Mouse (Mus musculus) CD4-positive, CD25-positive, alpha-beta regulatory T cell, adult 4 months (primary cell): ENCODE measurements at regions not wholly inside any gene's neighbourhood (a gene's known extent, or its start where the extent isn't known, plus 50 kb on each side); places are given as distances from the start of the nearest gene placed in this dataset.
A peak's percentile ranks its signal among the peaks of the same experiment; 100 is the strongest.

Experiments
- ATAC-seq: one replicate; pipeline ENCODE4 v1.8.0; 2017

DNA sequence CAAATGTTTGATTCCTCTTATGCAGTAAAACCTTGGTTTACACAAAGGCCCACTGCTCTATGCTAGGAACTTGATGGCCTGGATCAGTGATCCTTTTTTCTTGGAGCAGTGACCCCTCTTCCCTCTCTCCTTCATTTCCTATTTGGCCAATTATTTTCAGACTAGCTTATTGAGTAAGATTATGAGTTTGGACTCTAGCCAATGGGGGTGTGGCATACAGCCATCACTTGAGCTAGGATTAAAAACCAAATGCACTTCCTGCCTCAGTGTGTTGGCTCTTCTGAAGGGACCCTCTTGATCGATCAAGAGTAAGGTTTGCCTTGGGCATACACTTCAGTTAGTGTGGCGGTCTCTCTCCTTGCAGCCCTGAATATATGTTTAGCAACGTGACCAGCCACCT lies 1172.6 kb upstream of the Gulo start:
- no peak for ATAC-seq

DNA sequence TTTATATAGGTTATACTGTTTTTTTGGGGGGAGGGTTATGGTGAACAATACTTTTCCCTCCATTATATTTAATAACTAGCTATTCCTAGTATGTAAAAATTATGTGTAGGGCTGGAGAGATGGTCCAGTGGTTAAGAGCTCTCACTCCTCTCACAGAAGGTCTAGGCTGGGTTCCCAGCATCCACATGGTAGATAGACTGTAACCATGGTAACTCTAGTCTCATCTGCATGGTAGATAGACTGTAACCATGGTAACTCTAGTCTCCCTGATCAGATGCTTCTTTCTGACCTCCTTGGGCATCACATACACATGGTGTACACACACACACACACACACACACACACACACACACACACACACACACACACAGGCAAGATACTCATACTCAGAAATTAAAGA lies 1170.5 kb upstream of the Gulo start:
- ATAC-seq = no peak

DNA sequence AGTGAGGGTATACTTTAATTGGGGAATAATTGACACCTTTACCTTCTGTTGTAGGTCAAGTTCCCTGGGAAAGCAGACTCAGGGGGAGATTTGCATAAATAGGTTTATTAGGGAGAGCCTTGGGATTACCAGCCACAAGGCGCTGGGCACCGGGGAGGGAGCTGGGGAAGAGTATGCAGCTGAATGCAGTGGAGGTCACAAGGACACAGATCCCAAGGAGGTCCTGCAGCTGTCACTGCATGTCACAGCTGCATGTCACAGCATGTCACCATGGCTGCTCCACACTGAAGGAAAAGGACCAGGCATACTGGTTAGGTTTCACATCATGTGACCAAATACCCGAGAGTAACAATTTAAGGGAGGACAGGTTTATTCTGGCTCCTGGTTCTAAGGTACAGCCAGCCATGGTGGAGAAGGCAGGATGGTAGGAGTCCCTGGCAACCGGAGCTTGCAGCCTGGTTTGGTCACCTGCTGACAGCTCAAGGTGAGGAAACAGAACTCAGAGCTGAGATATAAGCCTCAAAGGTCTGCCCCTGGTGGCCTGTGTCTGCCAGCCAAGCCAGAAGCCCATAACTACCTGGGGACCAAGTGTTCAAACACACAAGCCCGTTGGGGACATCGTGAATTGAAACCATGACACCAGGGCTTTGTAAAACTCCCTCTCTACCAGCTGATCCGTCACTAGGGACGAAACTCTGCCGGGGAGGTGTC lies 1169.5 kb upstream of the Gulo start:
- ATAC-seq = no peak

DNA sequence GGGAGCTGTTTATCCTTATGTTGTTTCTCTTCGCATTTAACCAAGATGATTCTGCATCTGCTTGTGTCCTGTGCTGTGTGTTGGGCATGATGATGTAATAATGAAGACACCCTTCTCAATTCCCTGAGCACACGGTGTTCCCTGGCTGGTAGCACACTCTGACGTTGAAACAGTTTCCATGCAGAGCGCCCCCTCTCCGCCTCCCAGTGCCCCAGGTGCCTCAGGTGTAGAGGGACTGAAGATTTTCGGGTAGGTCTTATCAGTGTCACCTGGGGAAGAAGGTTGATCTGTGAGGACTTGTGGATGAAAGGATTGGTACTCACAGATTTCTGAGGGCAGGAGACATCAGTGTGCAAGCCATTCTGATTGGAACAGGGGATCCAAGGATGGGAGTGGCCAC lies 1167.7 kb upstream of the Gulo start:
- ATAC-seq = no peak

DNA sequence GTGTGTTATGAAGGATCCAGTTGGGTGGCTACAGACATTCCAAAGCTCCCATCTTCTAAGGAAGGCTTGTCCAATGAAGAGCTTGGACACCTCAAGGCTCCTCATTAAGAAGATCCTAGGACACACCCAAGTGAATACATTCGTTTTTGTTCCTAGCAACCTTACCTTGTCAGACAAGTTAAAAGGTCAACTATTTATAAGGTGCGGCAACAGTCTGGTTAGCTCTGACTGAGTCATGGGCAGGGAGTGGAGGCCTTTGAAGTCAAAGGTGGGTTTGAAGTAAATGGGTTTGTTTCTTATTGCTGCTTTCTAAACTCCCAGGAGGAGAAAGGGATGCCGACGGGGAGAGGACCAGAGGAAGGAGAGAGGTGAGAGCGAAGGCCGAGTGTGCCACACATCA lies 1167.1 kb upstream of the Gulo start:
- ATAC-seq = no peak

DNA sequence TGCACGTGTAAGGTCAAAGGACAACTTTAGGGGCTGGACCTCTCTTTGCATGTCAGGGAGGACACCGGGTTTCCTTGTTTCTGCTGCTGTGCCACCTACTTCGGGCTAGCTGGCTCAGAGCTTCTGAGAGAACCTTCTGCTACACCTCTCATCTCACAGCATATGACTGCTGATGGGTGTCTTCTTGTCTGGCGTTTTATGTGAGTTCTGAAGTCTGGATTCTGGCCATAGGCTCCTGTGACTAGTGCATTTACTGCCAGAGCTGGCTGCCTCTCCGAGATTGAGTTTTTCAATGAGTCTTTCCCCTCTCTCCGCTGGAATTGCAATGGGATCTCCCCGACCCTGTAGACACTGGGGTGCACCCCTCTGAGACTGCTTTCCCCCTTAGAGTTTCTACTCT lies 1165.9 kb upstream of the Gulo start:
- no peak for ATAC-seq

DNA sequence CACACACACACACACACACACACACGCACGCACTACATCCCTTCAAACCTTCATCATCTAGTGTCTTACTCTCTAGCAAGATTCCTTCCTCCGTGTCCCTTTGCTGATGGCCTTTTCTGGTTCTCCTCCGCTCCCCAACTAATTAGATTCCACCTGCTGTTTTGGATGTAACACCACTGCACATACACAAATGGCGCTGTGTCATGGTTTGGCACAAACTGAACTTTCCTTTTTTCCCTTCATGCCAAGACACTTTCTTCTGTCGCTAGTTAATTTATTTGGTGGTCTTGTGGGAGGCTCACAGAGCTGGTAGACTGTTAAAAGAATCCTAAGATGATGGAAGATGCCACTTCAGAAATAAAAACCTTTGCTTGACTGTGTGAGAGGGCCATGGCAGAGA lies 1161.8 kb upstream of the Gulo start:
- no peak for ATAC-seq

DNA sequence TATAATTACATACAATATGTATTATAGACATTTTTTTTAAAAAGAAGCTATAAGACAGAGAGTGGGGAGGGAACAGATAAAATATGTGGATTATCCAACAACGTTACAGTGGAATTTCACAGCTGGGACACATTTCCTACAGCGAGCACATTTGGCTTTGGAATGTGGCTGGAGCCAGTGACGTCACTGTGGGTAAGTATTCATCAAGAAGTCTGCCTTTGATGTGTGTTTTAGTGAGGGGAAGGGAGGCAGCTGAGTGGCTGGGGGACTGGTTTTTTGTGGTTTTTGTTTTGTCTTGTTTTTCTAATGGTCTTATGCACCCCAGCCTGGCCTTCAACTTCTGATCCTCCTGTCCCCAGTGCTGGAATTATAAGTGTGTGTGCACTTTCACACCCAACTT lies 1161.2 kb upstream of the Gulo start:
- ATAC-seq = no peak

DNA sequence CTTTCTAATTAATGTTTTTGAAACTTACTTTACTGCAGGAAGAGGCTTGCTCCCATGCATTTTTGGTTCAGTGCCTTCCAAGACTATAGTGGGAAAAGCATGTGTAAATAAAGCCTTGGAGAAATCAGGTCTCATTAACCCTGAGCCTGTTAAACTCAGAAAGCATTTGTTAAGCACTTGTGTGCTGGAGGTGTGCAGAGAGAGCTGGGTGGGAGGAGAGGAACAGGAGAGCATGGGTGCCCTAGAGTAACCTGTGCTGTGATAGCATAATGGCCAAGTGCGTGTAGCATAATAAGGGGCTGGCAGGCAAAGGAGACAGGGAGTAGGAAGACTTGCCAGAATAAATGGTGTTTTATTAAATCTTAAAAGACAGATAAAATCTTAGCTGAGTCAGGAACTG lies 1160.2 kb upstream of the Gulo start:
- no peak for ATAC-seq

DNA sequence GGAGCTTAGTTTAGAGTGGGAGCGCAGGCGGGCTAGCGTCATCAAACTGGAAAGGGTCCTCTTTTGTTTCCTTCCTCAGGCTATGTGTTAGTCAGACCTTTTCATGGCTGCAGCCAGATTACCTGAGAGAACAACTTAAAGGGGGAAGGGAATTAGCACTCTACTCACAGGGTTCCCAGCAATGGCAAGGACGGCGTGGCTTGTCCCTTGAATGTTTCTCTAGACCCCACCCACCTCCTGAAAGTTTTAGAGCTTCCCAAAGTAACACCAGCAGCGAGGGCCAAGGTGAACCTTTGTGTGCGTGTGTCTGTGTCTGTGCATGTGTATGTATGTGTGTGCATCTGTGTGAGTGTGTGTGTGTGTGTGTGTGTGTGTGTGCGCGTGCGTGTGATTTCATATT lies 1151.0 kb upstream of the Gulo start:
- no peak for ATAC-seq

DNA sequence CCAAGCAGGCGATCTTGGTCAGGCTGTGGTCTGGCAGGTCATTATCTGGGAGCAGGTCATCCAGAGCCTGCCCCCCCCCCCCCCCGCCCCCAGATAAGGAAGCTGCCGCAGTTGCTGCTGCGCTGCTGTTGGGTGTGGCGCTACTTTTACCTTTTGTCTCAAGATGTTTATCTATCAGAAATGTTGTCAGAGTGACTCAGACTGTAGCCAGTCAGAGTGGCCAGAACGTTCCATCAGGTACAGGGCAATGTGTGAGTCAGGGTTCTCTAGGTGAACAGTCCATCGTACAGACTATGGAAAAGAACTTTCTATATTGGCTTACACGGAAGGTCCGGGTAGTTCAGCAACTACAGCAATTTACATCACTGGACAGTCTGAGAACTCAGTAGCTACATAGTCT lies 1149.9 kb upstream of the Gulo start:
- no peak for ATAC-seq

DNA sequence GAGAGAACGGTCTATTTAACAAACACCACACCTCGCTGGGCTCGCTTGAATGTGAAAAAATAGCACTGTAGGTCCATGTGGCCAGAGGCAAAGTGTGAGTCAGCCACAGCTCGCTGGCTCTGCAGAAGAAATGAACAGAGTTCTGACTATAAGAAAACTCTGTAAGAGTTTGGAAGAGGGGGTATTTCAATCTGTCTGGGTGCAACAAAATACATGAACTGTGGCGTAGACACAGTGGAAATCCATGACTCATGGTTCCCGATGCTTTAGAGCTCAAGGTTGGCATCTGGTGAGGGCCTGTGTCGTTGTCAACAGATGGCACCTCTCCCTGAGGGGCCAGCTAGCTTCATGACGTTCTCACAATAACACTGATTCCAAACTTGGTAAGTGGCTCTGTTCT lies 1147.4 kb upstream of the Gulo start:
- no peak for ATAC-seq

DNA sequence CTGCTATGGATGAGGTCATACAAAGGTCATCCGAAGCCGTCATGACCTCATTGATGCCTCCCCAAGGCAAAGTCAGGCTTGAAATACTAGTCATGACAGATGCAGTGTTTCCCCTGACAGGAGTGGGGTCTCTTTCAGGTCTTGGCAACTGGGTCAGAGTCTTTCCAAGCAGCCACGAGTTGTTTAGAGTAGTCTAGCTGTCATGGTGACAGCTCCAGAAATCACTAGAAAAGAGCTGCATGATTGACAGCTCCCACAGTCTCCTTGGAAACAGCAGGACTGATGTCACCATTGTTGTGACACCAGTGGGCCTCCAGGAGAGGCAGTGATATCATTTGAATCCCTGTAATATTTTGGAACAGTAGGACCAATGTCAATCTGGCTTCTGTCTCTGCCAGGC lies 1144.6 kb upstream of the Gulo start:
- ATAC-seq = no peak

DNA sequence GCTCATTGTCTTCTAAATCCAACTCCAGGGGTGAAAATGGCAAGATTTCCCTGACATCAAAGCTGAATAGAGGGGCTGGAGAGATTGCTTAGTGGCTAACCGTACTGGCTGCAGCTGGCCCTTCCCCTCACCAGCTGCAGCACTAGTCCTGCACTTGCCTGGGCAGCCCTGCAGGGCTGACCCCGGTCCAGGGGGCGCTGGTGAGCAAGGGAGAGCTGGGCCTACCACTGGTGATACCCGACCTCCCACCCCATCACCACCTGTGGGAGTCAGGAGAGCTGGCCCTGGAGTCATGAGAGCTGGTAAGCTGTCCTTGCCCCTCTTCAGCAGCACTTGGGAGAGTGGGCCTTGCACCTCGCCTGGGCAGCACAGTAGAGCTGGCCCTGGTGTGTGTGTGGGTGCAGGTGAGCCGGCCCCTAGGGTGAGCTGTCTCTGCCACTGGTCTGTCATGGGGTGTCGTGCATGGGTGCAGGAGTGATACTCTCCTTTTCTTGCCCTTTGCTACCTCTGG lies 1141.0 kb upstream of the Gulo start:
- ATAC-seq = no peak

DNA sequence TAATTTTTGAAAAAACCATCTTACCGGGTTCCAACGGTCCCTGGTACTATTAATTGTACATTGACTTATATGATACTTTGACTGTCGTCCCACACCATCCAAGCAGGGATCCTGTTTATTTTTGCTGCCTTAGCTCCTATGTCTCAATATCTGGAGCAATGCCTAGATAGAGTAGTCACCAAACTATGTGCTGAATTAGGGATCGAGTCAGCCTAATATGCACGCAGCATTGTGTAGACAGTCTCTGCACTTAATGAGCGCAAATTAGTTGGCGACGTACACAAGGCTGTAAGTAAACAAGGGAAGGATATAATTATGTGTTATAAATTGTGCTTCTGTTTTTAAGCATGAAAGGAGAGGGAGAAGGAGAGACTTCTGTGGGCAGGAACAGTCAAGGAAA lies 1140.1 kb upstream of the Gulo start:
- no peak for ATAC-seq

DNA sequence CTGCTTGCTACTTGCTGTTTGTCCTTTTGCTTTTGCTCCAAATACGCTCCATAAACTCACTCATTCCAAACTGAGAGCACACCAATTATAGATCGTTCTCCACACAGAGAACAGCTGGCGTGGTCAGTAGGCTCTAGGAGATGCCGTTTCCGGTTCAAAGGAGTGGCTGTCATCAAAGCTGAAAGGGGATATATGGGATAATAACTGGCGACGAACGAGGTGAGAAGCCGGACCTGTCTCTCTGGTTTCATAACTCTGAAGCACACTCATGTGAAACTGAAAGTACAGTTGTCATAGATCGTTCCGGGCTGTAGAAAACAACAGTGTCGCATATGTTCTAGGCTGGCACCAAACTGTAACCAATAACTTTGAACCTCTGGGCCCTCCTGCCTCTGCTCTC lies 1137.6 kb upstream of the Gulo start:
- peak; percentile 81 for ATAC-seq

DNA sequence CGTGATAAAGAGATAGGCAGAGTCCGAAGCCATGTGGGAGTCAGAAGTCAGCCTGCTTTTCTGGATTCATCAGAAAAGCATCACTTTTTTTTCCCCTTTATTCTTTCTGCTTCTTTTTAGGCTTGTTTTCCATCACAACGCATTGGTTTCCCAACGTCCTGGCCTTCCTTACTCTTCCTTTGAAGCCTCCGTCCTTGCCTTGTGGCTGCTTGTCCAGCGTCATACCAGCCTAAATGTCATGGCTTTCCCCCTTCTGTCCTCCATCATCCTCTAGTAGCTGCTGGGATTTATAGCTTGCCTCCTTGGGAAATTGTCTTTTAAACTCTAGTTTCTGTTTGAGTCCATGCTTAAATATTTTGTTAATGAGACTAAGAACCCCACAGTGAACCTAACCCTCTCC lies 1136.0 kb upstream of the Gulo start:
- no peak for ATAC-seq

DNA sequence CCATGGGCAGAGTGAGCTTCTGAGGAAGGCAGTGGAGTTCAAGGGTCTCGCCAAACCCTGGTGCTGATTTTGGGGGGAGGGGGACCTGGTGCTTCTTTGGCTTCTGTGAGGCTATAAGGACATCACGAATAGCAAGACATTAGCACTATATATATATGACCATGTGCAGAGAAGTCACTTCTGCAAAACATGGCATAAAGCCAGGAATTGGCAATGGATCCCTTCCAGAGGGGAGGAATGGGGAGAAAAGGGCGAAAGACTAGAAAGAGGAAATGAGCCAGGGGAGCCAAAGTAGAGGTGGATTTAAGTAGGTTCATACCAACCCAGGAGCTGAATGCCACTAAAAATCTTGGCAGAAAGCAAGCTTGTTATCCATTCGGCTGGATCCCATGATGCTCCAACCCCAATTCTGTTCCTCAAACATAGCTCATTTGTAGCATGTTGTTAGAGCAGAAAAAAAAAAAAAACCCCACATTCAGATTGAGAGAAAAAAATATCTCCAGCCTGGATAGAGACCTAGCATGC lies 1135.5 kb upstream of the Gulo start:
- ATAC-seq = no peak

DNA sequence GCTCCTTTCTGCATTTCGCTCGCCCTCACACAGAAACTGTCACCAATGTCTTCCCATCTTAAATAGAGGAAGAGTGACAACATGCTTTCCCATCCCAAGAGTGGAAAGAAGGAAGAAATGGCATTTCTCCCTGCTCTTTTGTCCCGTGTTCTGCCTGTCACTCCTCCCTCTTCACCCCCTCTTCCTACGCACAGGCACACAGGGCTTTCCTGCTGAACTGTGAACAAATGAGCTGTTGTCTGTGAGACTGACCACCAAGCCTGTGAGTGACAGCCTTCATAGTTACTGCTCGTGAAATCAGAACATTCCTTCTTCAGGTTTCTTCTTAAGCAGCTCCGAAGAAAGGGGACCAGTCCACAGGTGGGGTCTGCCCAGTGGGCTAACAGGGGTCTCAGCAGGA lies 1134.8 kb upstream of the Gulo start:
- ATAC-seq = no peak

DNA sequence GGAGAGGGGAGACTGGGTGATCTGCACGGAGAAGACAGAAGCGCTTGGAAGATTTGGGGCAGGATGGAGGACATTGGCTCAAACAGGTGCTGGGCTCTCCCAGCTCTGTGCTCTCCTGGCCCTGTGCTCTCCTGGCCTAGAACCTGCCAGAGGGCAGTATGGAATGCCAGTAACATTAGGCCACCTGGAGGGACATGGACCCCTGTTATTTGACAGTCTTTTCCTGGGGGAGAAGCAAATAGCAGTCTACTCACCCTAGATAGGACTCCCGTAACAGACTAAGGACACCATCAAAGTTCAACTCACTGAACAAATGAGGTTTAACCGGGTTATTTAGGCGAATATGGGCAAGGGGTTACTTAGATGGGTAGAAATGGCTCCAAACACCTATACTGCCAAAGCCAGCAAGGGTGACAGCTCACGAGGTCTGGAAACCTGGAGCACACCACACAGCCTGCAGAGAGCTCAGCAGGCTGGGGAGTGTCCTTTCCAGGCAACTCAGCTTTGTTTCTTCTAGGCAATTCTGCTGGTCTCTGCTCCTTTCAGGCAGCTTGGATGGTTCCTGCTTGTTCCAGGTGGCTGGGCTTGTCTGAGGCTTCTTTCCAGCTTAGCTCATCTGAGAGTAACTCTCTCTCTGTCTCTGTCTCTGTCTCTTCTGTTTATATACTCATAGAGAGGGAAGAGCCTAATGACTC lies 1133.7 kb upstream of the Gulo start:
- ATAC-seq = no peak

DNA sequence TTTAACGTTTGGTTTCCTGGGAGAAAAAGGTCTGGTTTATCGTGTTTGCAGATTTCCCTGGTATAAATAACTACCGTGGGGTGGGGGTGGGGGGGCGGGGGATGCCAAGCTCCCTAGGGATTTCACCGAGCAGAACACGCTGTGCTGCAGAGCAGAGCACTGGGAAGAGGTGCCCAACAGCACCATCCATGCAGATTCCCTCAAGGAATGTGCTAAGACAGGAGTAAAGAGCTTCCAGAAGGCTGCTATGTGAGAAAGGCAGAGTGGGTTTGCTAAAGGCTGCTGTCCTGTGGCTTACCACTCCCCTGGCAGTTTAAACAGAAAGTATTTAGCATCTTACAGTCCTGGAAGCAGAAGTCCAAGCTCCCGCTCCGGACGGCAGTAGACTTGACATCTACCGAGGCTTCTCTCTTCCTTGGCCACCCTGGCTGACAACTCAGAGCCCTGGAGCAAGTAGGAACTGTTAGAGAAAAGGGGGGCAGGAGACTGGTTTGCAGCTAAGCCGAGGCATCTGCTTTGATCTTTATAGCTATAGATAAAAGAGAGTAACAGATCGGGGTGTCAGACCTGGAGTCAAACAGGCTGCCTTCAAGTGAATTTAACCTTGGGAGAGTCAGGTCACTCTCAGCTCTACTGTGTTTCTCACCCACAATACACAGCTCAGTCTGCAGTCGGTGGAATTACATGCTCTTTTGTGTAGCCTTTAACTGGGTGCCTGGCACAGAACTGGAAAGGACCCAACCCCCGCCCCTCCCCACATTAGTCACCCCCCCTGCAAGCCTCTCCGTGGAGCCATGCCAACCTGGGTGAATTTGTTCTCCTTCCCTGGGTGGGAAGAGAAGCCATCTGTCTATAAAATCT lies 1132.8 kb upstream of the Gulo start:
- no peak for ATAC-seq

DNA sequence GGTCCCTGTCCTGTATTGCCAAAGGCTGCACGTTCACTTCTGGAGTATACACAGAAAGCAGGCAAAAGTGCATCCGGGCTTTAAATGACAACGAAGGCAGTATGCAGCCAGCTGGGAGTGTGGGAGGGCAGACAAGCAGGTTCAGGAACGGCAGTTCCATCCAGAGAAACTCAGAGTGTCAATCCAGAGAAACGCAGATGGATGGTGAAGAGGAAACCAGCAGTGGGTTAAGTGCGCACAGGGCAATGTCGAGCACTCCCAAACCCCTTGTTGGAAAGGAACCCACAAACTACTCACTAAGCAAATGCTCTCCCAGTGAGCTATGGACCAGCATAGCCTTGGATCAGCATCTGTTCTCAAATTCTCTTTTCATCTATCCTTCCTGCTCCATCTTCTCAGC lies 1132.1 kb upstream of the Gulo start:
- ATAC-seq = no peak

DNA sequence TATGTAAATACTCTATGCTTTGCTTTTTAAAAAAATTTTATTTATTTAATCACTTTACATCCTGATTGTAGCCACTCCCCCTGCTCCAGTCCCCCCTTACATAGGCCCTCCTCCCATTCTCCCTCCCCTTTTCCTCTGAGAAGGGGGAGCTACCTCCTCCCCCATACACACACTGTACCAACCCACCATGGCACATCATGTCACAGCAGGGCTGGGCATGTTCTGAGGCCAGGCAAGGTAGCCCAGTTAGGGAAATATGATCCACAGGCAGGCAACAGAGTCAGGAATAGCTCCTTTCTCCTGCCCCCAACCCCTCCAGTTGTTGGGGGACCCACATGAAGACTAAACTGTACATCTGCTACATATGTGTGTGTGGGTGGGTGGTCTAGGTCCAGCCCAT lies 1130.7 kb upstream of the Gulo start:
- ATAC-seq = no peak
